Mouse (Mus musculus) mouse trophoblast stem cell (cell line): Measurements from ENCODE around the gene Bpifb4.

Experiments used
- in situ Hi-C, 2 experiments: fragments of 300-500 bp; cut with MseI, MboI; formaldehyde crosslinking; loops; 2 replicates in 1 of 2; 3 replicates in 1 of 2; pipeline ENCODE4 v1.15.1; 2025

The Bpifb4 gene

DNA sequence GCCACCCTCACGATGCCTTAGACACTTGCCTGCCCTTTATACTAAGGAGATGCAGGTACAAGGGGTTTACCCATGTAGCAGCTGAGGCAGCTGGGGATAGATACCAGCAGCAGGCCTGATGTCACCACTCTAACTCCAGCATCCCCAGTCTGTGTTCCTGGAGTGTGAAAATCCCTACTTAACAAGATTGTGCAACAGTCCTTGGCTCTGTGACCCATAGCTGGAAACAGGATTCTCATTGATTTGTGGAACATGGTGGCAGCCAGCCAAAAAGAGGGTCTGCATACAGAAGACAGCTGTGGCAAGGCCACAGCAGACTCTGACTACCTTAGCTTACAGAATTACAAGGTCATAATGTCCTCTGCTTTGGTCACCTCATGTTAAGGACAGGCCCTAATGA lies 67.1 kb downstream of the Bpifb4 start:
- in situ Hi-C loops = no loop called here

DNA sequence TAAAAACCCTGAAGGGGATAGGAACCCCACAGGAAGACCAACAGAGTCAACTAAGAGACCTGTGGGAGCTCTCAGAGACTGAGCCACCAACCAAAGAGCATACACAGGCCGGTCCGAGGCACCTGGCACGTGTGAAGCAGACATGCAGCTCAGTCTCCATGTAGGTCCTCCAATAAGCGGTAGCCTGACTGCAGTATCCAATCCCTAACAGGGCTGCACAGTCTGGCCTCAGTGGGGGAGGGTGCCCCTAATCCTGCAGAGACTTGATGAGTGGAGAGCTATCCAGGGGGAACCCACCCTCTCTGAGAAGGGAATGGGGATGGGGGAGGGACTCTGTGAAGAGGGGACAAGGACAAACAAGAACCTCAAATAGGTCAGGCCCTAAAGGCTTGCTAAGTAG lies 67.7 kb downstream of the Bpifb4 start:
- in situ Hi-C loops = no loop called here

DNA sequence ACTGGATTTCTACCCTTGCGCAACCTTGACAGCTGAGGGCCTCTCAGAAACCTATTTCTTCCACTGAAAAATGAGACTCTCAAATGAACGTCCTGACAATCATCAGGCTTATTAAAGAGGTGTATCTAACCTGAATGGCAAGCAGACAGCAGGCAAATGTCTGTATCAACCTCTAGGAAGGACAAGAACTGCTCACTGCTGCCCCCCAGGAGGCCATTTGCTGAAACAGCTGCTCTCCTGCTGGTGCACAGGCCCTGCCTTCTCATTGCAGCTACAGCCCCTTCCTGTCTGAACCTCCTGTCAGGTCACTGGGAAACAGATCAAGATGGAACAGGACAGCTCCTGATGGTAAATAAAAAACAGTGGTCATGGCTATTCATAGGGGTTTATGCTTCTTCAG lies 68.3 kb downstream of the Bpifb4 start:
- in situ Hi-C loops = no loop called here

DNA sequence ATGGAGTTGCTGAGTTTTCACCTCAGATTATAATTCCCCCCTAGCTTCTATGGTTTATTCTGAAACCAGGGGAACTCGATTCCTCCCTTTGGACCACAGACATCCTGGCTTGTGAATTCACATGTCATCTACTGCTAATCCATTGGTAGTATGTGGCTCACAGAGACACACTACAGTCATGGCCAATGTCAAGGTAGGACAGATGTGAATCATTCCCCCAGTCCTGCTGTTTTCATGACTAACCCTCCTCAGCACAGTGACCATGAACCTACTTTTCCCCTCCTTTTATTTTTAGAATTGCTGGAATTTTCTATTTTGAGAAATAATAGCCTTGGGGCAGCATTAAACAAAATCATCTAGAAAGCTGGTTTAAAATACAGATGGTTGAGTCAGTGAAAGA lies 69.4 kb downstream of the Bpifb4 start:
- in situ Hi-C loops = no loop called here

DNA sequence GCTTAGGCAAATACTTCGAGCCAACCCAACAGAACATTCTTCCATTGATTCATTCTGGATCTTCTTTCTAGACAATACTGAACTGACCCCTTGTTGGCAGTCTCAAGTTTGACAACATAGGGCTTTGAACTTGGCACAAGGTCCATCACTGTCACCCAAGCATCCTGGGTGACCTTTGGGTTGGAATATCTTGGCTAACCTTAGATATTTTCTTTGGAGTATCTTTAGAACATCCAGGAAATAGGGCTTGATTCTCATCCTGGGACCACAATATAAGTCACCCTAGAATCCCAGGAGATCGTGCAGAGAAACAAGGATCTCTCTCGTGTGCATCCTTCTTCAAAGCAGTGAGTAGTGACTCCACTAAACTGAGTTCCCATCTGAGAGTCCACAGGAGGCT lies 70.0 kb downstream of the Bpifb4 start, which contains the start of gene Bpifa2:
Gene Bpifa2 (plus strand): TSS at position 301 of the 400 bp plus-strand sequence.
- in situ Hi-C loops = no loop called here
